Mouse (Mus musculus): ENCODE data around the gene Gm45716. TPM values are rescaled to one million over a fixed set of nuclear protein-coding genes. Genes with fewer than 3 reads are reported as not detected.

The Gm45716 gene
- polyA plus RNA-seq (2012; rRNA removed), result 12.7 and 12.9 TPM in 2 replicates

GRCm38 (mm10) chr11:90187441-90187840, at the start of gene Gm45716:
Gene Gm45716, plus strand, starts transcription at chr11:90187683.

GRCm38 (mm10) chr11:90249025-90249650, 61.7 kb downstream of the Gm45716 start, which contains the start of gene Mmd:
Gene Mmd, plus strand, starts transcription at chr11:90249456.

Other genes with a start within 250 kb of the Gm45716 start
- 0.51 and 0.76 TPM in 2 replicates for gene Pctp, start 184.8 kb upstream of the Gm45716 start, polyA plus RNA-seq (2012; rRNA removed)
- 8.7 and 10.9 TPM in 2 replicates for gene Tmem100, start 157.3 kb upstream of the Gm45716 start, polyA plus RNA-seq (2012; rRNA removed)
- 92.1 and 94.4 TPM in 2 replicates for gene Mmd, start 61.8 kb downstream of the Gm45716 start, polyA plus RNA-seq (2012; rRNA removed)
- 4.8 and 5.4 TPM in 2 replicates for gene Hlf, start 203.2 kb downstream of the Gm45716 start, polyA plus RNA-seq (2012; rRNA removed)

Measured in central nervous system, embryonic 18 days (tissue).